ENCODE assay signal across 25 mouse cellular contexts in the genomic region with DNA sequence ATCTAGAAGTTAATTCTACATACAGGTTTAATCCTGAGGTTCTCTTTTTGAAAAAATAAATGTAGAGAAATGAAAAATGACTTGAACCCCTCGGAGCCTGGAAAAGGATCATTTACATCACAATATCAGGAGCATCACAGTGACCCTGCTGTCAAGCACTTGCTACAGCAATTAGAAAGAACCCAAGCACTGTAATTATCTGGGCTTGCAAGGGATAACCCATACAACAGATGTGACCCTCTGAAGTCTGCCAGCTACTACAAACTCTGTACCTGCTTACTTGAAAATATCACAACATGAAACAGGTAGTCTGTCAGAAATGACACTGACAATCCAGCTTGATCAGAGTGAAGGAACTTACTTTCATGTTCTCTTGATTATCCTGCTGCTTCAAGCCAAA.
"Had no signal": no experiment of that assay in that cellular context is flagged by ENCODE, and none has a peak within 500 bp of the region (broad histone marks: within the 10 kb centered on the region; RNA-seq: fewer than 3 reads in every experiment).

No protein-coding gene starts in this region.

- H3K9me3 ChIP-seq: heart, embryonic 13.5 days; heart, embryonic 15.5 days; limb, embryonic 10.5 days; limb, embryonic 12.5 days; liver, embryonic 13.5 days; liver, embryonic 15.5 days had no signal

- DNase-seq: gastrocnemius, postnatal 14 days; gastrocnemius, postnatal 36 days; heart, adult 11 months; heart, adult 2 months; heart, postnatal 14 days; heart, postnatal 36 days; kidney, adult 18-20 months; kidney, adult 8-10 months; kidney, postnatal 10 days; kidney, postnatal 25 days; kidney, postnatal 4 days; liver; liver, embryonic 13.5 days had no signal

- ATAC-seq: hindbrain, embryonic 16.5 days; intestine, postnatal 0 days had no signal

- H3K4me2 ChIP-seq: heart, embryonic 11.5 days; heart, embryonic 13.5 days; heart, embryonic 15.5 days; hindbrain, embryonic 14.5 days; limb, embryonic 12.5 days; liver, embryonic 11.5 days; liver, embryonic 13.5 days; liver, embryonic 15.5 days had no signal

- H3K4me1 ChIP-seq: heart, embryonic 15.5 days; limb, embryonic 10.5 days; limb, embryonic 12.5 days; liver, embryonic 13.5 days; liver, embryonic 15.5 days had no signal

- H3K4me3 ChIP-seq: heart, adult 2 months; heart, embryonic 13.5 days; heart, embryonic 15.5 days; layer of hippocampus, adult 2 months; left cerebral cortex, adult 2 months; limb, embryonic 10.5 days; limb, embryonic 12.5 days; liver, embryonic 13.5 days; liver, embryonic 15.5 days had no signal

- H3K36me3 ChIP-seq: heart, embryonic 13.5 days; heart, embryonic 15.5 days; limb, embryonic 10.5 days; limb, embryonic 12.5 days; liver, embryonic 13.5 days; liver, embryonic 15.5 days had no signal

- H3K9ac ChIP-seq: heart, embryonic 13.5 days; heart, embryonic 15.5 days; hindbrain, embryonic 14.5 days; limb, embryonic 12.5 days; liver, embryonic 13.5 days; liver, embryonic 15.5 days had no signal

- H3K27me3 ChIP-seq: heart, embryonic 13.5 days; heart, embryonic 15.5 days; limb, embryonic 12.5 days; liver, embryonic 13.5 days; liver, embryonic 15.5 days had no signal

- H3K27ac ChIP-seq: heart, adult 2 months; heart, embryonic 13.5 days; heart, embryonic 15.5 days; hindbrain, embryonic 14.5 days; layer of hippocampus, adult 2 months; left cerebral cortex, adult 2 months; limb, embryonic 10.5 days; limb, embryonic 12.5 days; liver, embryonic 13.5 days; liver, embryonic 15.5 days had no signal
